Mouse (Mus musculus): Measurements from ENCODE around the gene Zfp341. TPM values are rescaled to one million over a fixed set of nuclear protein-coding genes. Genes with fewer than 3 reads are reported as not detected.
A peak's percentile ranks its signal among the peaks of the same experiment; 100 is the strongest.

Zfp341 gene
- polyA plus RNA-seq, 1 experiment from 2014 or later = 1.6 TPM

GRCm38 (mm10) chr2:154614841-154615576 lies 1.9 kb downstream of the Zfp341 start:
- no peak overlapping the region for H3K4me2 ChIP-seq (replicated peaks)
- WGBS = 67% methylated on average over 19 of the region's 19 CpGs
- no peak overlapping the region for H3K9ac ChIP-seq
- H3K4me3 ChIP-seq (replicated peaks) = no peak overlapping the region
- H3K27ac ChIP-seq (replicated peaks) = no peak overlapping the region
- peaks cover 14% of the 10 kb centered on the region for H3K4me1 ChIP-seq
- H3K9me3 ChIP-seq (replicated peaks) = no peaks in the 10 kb centered on the region
- H3K36me3 ChIP-seq = no peaks in the 10 kb centered on the region
- H3K27me3 ChIP-seq = no peaks in the 10 kb centered on the region
- no peak for ATAC-seq (ENCODE audit: insufficient number of reproducible peaks, low FRiP score, low TSS enrichment, low read depth)

GRCm38 (mm10) chr2:154615674-154616073 lies 2.6 kb downstream of the Zfp341 start:
- ATAC-seq (ENCODE audit: insufficient number of reproducible peaks, low FRiP score, low TSS enrichment, low read depth) = no peak
- Histone ChIP-seq H3K4me2 (replicated peaks) (no peak overlapping the region), H3K36me3 (no peaks in the 10 kb centered on the region), H3K27me3 (no peaks in the 10 kb centered on the region), H3K4me3 (replicated peaks) (no peak overlapping the region), H3K9me3 (replicated peaks) (no peaks in the 10 kb centered on the region), H3K9ac (no peak overlapping the region), H3K27ac (replicated peaks) (no peak overlapping the region), H3K4me1 (peaks cover 14% of the 10 kb centered on the region)
- WGBS = 89% methylated on average over 5 of the region's 5 CpGs

DNA sequence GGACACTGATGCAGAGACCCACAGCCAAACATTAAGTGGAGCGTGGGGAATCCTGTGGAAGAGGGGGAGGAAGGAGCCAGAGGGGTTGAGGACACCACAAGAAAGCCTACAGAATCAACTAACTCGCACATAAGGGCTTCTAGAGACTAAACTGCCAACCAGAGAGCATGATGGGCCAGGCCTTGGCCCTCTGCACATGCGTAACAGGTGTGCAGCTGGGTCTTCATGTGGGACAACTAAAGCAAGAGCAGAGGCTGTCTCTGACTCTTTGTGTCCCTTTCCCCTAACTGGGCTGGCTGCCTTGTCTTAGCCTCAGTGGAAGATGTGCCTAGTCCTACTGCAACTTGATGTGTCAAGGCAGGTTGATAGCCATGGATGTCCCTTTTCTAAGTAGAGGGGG lies 4.0 kb downstream of the Zfp341 start:
- Histone ChIP-seq H3K4me1 (peaks cover 14% of the 10 kb centered on the region), H3K36me3 (no peaks in the 10 kb centered on the region), H3K9ac (no peak overlapping the region), H3K27me3 (no peaks in the 10 kb centered on the region), H3K27ac (replicated peaks) (no peak overlapping the region), H3K9me3 (replicated peaks) (no peaks in the 10 kb centered on the region), H3K4me2 (replicated peaks) (no peak overlapping the region), H3K4me3 (replicated peaks) (no peak overlapping the region)
- 84% methylated on average over 3 of the region's 3 CpGs for WGBS
- no peak for ATAC-seq (ENCODE audit: insufficient number of reproducible peaks, low FRiP score, low TSS enrichment, low read depth)

- Histone ChIP-seq H3K9ac (no peak overlapping the region), H3K27ac (replicated peaks) (no peak overlapping the region), H3K9me3 (replicated peaks) (peaks cover 4% of the 10 kb centered on the region; the same call in 1 of the 2 replicates), H3K4me3 (replicated peaks) (no peak overlapping the region), H3K36me3 (peaks cover 19% of the 10 kb centered on the region), H3K4me1 (no peaks in the 10 kb centered on the region), H3K27me3 (no peaks in the 10 kb centered on the region), H3K4me2 (replicated peaks) (no peak overlapping the region)
- ATAC-seq (ENCODE audit: insufficient number of reproducible peaks, low FRiP score, low TSS enrichment, low read depth) = no peak
- 80% methylated on average over 5 of the region's 5 CpGs for WGBS
Observed at GRCm38 (mm10) chr2:154621684-154622083, 8.6 kb downstream of the Zfp341 start.

GRCm38 (mm10) chr2:154624137-154624536 lies 11.0 kb downstream of the Zfp341 start:
- no peak for ATAC-seq (ENCODE audit: insufficient number of reproducible peaks, low FRiP score, low TSS enrichment, low read depth)
- no peaks in the 10 kb centered on the region for H3K27me3 ChIP-seq
- no peak overlapping the region for H3K9ac ChIP-seq
- H3K27ac ChIP-seq (replicated peaks) = no peak overlapping the region
- no peak overlapping the region for H3K4me2 ChIP-seq (replicated peaks)
- H3K36me3 ChIP-seq = peaks cover 25% of the 10 kb centered on the region
- H3K4me3 ChIP-seq (replicated peaks) = no peak overlapping the region
- H3K4me1 ChIP-seq = no peaks in the 10 kb centered on the region
- peaks cover 4% of the 10 kb centered on the region; the same call in 1 of the 2 replicates for H3K9me3 ChIP-seq (replicated peaks)

GRCm38 (mm10) chr2:154630531-154630930 lies 17.4 kb downstream of the Zfp341 start:
- no peak overlapping the region for H3K4me3 ChIP-seq (replicated peaks)
- H3K9ac ChIP-seq = no peak overlapping the region
- WGBS = 65% methylated on average over 5 of the region's 5 CpGs
- H3K4me2 ChIP-seq (replicated peaks) = no peak overlapping the region
- no peak for ATAC-seq (ENCODE audit: insufficient number of reproducible peaks, low FRiP score, low TSS enrichment, low read depth)
- no peak overlapping the region for H3K27ac ChIP-seq (replicated peaks)
- no peaks in the 10 kb centered on the region for H3K9me3 ChIP-seq (replicated peaks)
- no peaks in the 10 kb centered on the region for H3K4me1 ChIP-seq
- peaks cover 26% of the 10 kb centered on the region; the same call in 1 of the 2 replicates for H3K36me3 ChIP-seq
- H3K27me3 ChIP-seq = no peaks in the 10 kb centered on the region

GRCm38 (mm10) chr2:154632203-154632780 lies 19.2 kb downstream of the Zfp341 start:
- Histone ChIP-seq H3K27ac (replicated peaks) (no peak overlapping the region), H3K4me1 (no peaks in the 10 kb centered on the region), H3K9ac (no peak overlapping the region), H3K27me3 (no peaks in the 10 kb centered on the region), H3K4me3 (replicated peaks) (no peak overlapping the region), H3K9me3 (replicated peaks) (no peaks in the 10 kb centered on the region), H3K36me3 (peaks cover 26% of the 10 kb centered on the region; the same call in 1 of the 2 replicates), H3K4me2 (replicated peaks) (no peak overlapping the region)
- ATAC-seq (ENCODE audit: insufficient number of reproducible peaks, low FRiP score, low TSS enrichment, low read depth) = no peak
- 85% methylated on average over 16 of the region's 16 CpGs for WGBS

DNA sequence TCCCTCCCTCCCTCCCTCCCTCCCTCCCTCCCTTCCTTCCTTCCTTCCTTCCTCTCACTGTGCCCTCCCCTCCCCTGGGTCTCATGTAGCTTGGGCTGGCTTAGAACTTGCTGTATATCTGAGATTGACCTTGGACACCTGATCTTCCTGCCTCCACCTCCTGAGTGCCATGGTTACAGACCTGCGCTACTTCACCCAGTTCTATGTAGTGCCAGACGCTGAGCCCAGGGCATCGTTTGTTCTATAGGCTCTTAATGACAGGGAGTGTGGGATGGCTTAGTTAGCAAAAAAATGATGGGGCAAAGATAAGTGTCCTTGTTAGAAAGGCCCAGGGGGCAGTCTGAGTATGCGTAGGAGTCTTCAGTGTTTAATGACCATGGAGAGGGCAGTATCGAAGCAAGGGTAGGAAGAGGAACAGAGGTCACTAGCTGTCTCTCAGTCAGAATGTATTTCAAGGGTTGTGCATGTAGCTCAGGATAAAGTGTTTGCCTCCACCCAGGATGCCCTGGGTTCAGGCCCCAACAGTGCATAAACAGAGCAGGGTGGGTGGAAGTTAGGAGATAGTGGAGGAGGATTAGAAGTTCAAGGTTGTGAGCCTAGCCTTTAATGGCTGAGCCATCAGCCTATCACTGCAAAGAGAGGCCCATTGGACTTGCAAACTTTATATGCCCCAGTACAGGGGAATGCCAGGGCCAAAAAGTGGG lies 20.1 kb downstream of the Zfp341 start:
- Histone ChIP-seq H3K27me3 (no peaks in the 10 kb centered on the region), H3K9me3 (replicated peaks) (0 out of 2 replicates have a peak, but pooled peaks cover 1% of the 10 kb centered on the region), H3K4me3 (replicated peaks) (no peak overlapping the region), H3K4me1 (no peaks in the 10 kb centered on the region), H3K9ac (no peak overlapping the region), H3K4me2 (replicated peaks) (no peak overlapping the region), H3K36me3 (peaks cover 32% of the 10 kb centered on the region), H3K27ac (replicated peaks) (no peak overlapping the region)
- 89% methylated on average over 5 of the region's 5 CpGs for WGBS
- no peak for ATAC-seq (ENCODE audit: insufficient number of reproducible peaks, low FRiP score, low TSS enrichment, low read depth)

- ATAC-seq (ENCODE audit: insufficient number of reproducible peaks, low FRiP score, low TSS enrichment, low read depth) = no peak
- 89% methylated on average over 9 of the region's 9 CpGs for WGBS
- no peaks in the 10 kb centered on the region for H3K27me3 ChIP-seq
- no peak overlapping the region for H3K4me3 ChIP-seq (replicated peaks)
- H3K4me1 ChIP-seq = no peaks in the 10 kb centered on the region
- H3K36me3 ChIP-seq = peaks cover 32% of the 10 kb centered on the region
- no peak overlapping the region for H3K4me2 ChIP-seq (replicated peaks)
- no peak overlapping the region for H3K9ac ChIP-seq
- 0 out of 2 replicates have a peak, but pooled peaks cover 6% of the 10 kb centered on the region for H3K9me3 ChIP-seq (replicated peaks)
- H3K27ac ChIP-seq (replicated peaks) = no peak overlapping the region
Observed at GRCm38 (mm10) chr2:154633876-154634644, 21.0 kb downstream of the Zfp341 start.

GRCm38 (mm10) chr2:154635826-154636225 lies 22.7 kb downstream of the Zfp341 start:
- no peak overlapping the region for H3K9ac ChIP-seq
- no peak overlapping the region for H3K27ac ChIP-seq (replicated peaks)
- 90% methylated on average over 2 of the region's 2 CpGs for WGBS
- peaks cover 33% of the 10 kb centered on the region for H3K36me3 ChIP-seq
- H3K9me3 ChIP-seq (replicated peaks) = 0 out of 2 replicates have a peak, but pooled peaks cover 6% of the 10 kb centered on the region
- H3K4me3 ChIP-seq (replicated peaks) = no peak overlapping the region
- ATAC-seq (ENCODE audit: insufficient number of reproducible peaks, low FRiP score, low TSS enrichment, low read depth) = no peak
- H3K4me1 ChIP-seq = no peaks in the 10 kb centered on the region
- H3K27me3 ChIP-seq = no peaks in the 10 kb centered on the region
- no peak overlapping the region for H3K4me2 ChIP-seq (replicated peaks)

GRCm38 (mm10) chr2:154638521-154638920 lies 25.4 kb downstream of the Zfp341 start:
- Histone ChIP-seq H3K27ac (replicated peaks) (0 out of 2 replicates have a peak overlapping the region, but pooled peaks have one; percentile 30), H3K4me2 (replicated peaks) (no peak overlapping the region), H3K9me3 (replicated peaks) (0 out of 2 replicates have a peak, but pooled peaks cover 6% of the 10 kb centered on the region), H3K4me3 (replicated peaks) (no peak overlapping the region), H3K36me3 (peaks cover 32% of the 10 kb centered on the region), H3K27me3 (no peaks in the 10 kb centered on the region), H3K4me1 (no peaks in the 10 kb centered on the region), H3K9ac (no peak overlapping the region)
- WGBS = 96% methylated on average over 3 of the region's 3 CpGs
- ATAC-seq (ENCODE audit: insufficient number of reproducible peaks, low FRiP score, low TSS enrichment, low read depth) = no peak

Data from embryonic facial prominence, embryonic 15.5 days (tissue).